Mouse (Mus musculus) CH12.LX (cell line): ENCODE measurements around the gene Smg6. TPM values are rescaled to one million over a fixed set of nuclear protein-coding genes. Genes with fewer than 3 reads are reported as not detected.

Source experiments
- DNase-seq: peaks from one replicate; pipeline ENCODE4 v3.0.0-alpha.2; 2013; ENCODE audit errors: extremely low read depth
- H3K27ac ChIP-seq: 2 replicates; pipeline ENCODE4 v1.5.1; 2012; ENCODE audit warnings: low read depth, mild to moderate bottlenecking, control low read depth, moderate library complexity; ENCODE audit not compliant: insufficient read depth
- H3K27me3 ChIP-seq: replicated peaks from 2 replicates; pipeline ENCODE3; 2012; ENCODE audit warnings: inconsistent platforms
- H3K36me3 ChIP-seq, 2 experiments: replicated peaks in 1 of 2; 2 replicates each; pipeline versions ENCODE3 to v1.6.1; 2012; ENCODE audit warnings: inconsistent platforms in 1 of 2, low read length in 1 of 2, mild to moderate bottlenecking in 1 of 2, mixed read lengths in 1 of 2, moderate library complexity in 1 of 2; ENCODE audit not compliant: control insufficient read depth in 1 of 2, insufficient read depth in 1 of 2
- H3K4me1 ChIP-seq, 2 experiments: 2 replicates each; pipeline ENCODE4 v1.6.1; 2012; ENCODE audit warnings: inconsistent platforms in 1 of 2, moderate library complexity in 1 of 2; ENCODE audit not compliant: insufficient read depth in 2 of 2, control insufficient read depth in 1 of 2
- H3K4me2 ChIP-seq: 2 replicates; pipeline ENCODE4 v1.6.1; 2012; ENCODE audit warnings: low read depth, mild to moderate bottlenecking, control low read depth; ENCODE audit not compliant: poor library complexity, insufficient read depth, severe bottlenecking
- H3K4me3 ChIP-seq, 3 experiments: fragments of 150-350 bp in 1 of 3; sonication (generic) in 1 of 3; replicated peaks in 1 of 3; 2 replicates each; pipeline versions ENCODE3 to v1.5.1; 2011 to 2012; ENCODE audit warnings: low read depth in 2 of 3, low read length in 2 of 3, mild to moderate bottlenecking in 2 of 3, moderate library complexity in 2 of 3, control low read depth in 1 of 3, improper control_type of control experiment in 1 of 3, inconsistent platforms in 1 of 3, mixed read lengths in 1 of 3; ENCODE audit not compliant: poor library complexity in 1 of 3
- H3K79me2 ChIP-seq: replicated peaks from 2 replicates; pipeline ENCODE4 v1.6.1; 2012; ENCODE audit warnings: mild to moderate bottlenecking, moderate library complexity; ENCODE audit not compliant: control insufficient read depth, poor library complexity, insufficient read depth, severe bottlenecking; ENCODE audit errors: extremely low read depth
- H3K9ac ChIP-seq: 2 replicates; pipeline ENCODE4 v1.6.1; 2012; ENCODE audit warnings: low read depth, mild to moderate bottlenecking, control low read depth, moderate library complexity; ENCODE audit not compliant: insufficient read depth
- H3K9me3 ChIP-seq: replicated peaks from 2 replicates; pipeline ENCODE3; 2012; ENCODE audit warnings: low read length, inconsistent platforms, mixed read lengths
- CHD1 ChIP-seq: IDR thresholded peaks from 2 replicates; pipeline ENCODE4 v1.6.1; 2012; ENCODE audit warnings: low read depth, low read length, improper control_type of control experiment, inconsistent platforms
- E2F4 ChIP-seq: IDR thresholded peaks from 2 replicates; pipeline ENCODE4 v1.6.1; 2011; ENCODE audit warnings: low read depth, low read length, improper control_type of control experiment; ENCODE audit not compliant: insufficient replicate concordance
- ELF1 ChIP-seq: IDR thresholded peaks from 2 replicates; pipeline ENCODE4 v1.6.1; 2014; ENCODE audit warnings: low read depth, mild to moderate bottlenecking, inconsistent platforms, low read length, improper control_type of control experiment
- EP300 ChIP-seq: IDR thresholded peaks from 2 replicates; pipeline ENCODE4 v1.6.1; 2011; ENCODE audit warnings: low read length, improper control_type of control experiment
- ETS1 ChIP-seq: conservative IDR thresholded peaks from 2 replicates; pipeline ENCODE4 v1.6.1; 2012; ENCODE audit warnings: low read depth, mild to moderate bottlenecking, inconsistent platforms, low read length, improper control_type of control experiment, moderate library complexity
- HCFC1 ChIP-seq: IDR thresholded peaks from 2 replicates; pipeline ENCODE4 v1.6.1; 2012; ENCODE audit warnings: low read depth, mild to moderate bottlenecking, inconsistent platforms, low read length, improper control_type of control experiment
- IRF4 ChIP-seq: IDR thresholded peaks from 2 replicates; pipeline ENCODE4 v1.6.1; 2014; ENCODE audit warnings: low read depth, mild to moderate bottlenecking, inconsistent platforms, low read length, improper control_type of control experiment
- JUN ChIP-seq: IDR thresholded peaks from 2 replicates; pipeline ENCODE4 v1.6.1; 2011; ENCODE audit warnings: low read depth, mild to moderate bottlenecking, low read length, improper control_type of control experiment, moderate library complexity; ENCODE audit not compliant: insufficient read depth
- JUND ChIP-seq: conservative IDR thresholded peaks from 2 replicates; pipeline ENCODE4 v1.6.1; 2011; ENCODE audit warnings: low read depth, low read length, improper control_type of control experiment
- KAT2A ChIP-seq: IDR thresholded peaks from 2 replicates; pipeline ENCODE4 v1.6.1; 2012; ENCODE audit warnings: low read length, improper control_type of control experiment, inconsistent platforms; ENCODE audit not compliant: insufficient replicate concordance
- MAFK ChIP-seq: IDR thresholded peaks from 2 replicates; pipeline ENCODE4 v1.6.1; 2011; ENCODE audit warnings: low read length, improper control_type of control experiment; ENCODE audit not compliant: insufficient replicate concordance
- MAZ ChIP-seq: IDR thresholded peaks from 2 replicates; pipeline ENCODE4 v1.6.1; 2012; ENCODE audit warnings: low read depth, mild to moderate bottlenecking, inconsistent platforms, low read length, improper control_type of control experiment, moderate library complexity
- MEF2A ChIP-seq: IDR thresholded peaks from 2 replicates; pipeline ENCODE4 v1.6.1; 2014; ENCODE audit warnings: low read depth, mild to moderate bottlenecking, inconsistent platforms, low read length, improper control_type of control experiment, borderline replicate concordance
- MXI1 ChIP-seq: IDR thresholded peaks from 2 replicates; pipeline ENCODE4 v1.6.1; 2011; ENCODE audit warnings: mild to moderate bottlenecking, low read depth, low read length, improper control_type of control experiment
- MYC ChIP-seq: IDR thresholded peaks from 2 replicates; pipeline ENCODE4 v1.6.1; 2011; ENCODE audit warnings: low read depth, mild to moderate bottlenecking, improper control_type of control experiment, low read length
- NELFE ChIP-seq: IDR thresholded peaks from 2 replicates; pipeline ENCODE4 v1.6.1; 2011; ENCODE audit warnings: low read depth, low read length, improper control_type of control experiment
- NRF1 ChIP-seq: IDR thresholded peaks from 2 replicates; pipeline ENCODE4 v1.6.1; 2014; ENCODE audit warnings: low read depth, mild to moderate bottlenecking, inconsistent platforms, low read length, improper control_type of control experiment, moderate library complexity
- POLR2A ChIP-seq: IDR thresholded peaks from 2 replicates; pipeline ENCODE4 v1.6.1; 2011; ENCODE audit warnings: low read depth, mild to moderate bottlenecking, improper control_type of control experiment, low read length
- POLR2AphosphoS2 ChIP-seq: IDR thresholded peaks from 2 replicates; pipeline ENCODE4 v1.6.1; 2011; ENCODE audit warnings: low read depth, low read length, improper control_type of control experiment
- RAD21 ChIP-seq: IDR thresholded peaks from 2 replicates; pipeline ENCODE4 v1.6.1; 2011; ENCODE audit warnings: low read depth, mild to moderate bottlenecking, low read length, improper control_type of control experiment, moderate library complexity
- RCOR1 ChIP-seq: conservative IDR thresholded peaks from 2 replicates; pipeline ENCODE4 v1.6.1; 2012; ENCODE audit warnings: low read depth, mild to moderate bottlenecking, inconsistent platforms, low read length, improper control_type of control experiment
- TBP ChIP-seq: conservative IDR thresholded peaks from 2 replicates; pipeline ENCODE4 v1.6.1; 2011; ENCODE audit warnings: low read depth, low read length, improper control_type of control experiment
- TCF12 ChIP-seq: IDR thresholded peaks from 2 replicates; pipeline ENCODE4 v1.6.1; 2014; ENCODE audit warnings: low read depth, mild to moderate bottlenecking, inconsistent platforms, low read length, improper control_type of control experiment
- UBTF ChIP-seq: IDR thresholded peaks from 2 replicates; pipeline ENCODE4 v1.6.1; 2012; ENCODE audit warnings: low read depth, mild to moderate bottlenecking, inconsistent platforms, low read length, improper control_type of control experiment, moderate library complexity
- USF1 ChIP-seq: IDR thresholded peaks from 2 replicates; pipeline ENCODE4 v1.6.1; 2014; ENCODE audit warnings: low read depth, mild to moderate bottlenecking, inconsistent platforms, low read length, improper control_type of control experiment
- ZC3H11A ChIP-seq: IDR thresholded peaks from 2 replicates; pipeline ENCODE4 v1.6.1; 2012; ENCODE audit warnings: low read depth, mild to moderate bottlenecking, inconsistent platforms, low read length, improper control_type of control experiment
- ZMIZ1 ChIP-seq: IDR thresholded peaks from 2 replicates; pipeline ENCODE4 v1.6.1; 2012; ENCODE audit warnings: low read depth, mild to moderate bottlenecking, inconsistent platforms, low read length, improper control_type of control experiment
- ZNF384 ChIP-seq: IDR thresholded peaks from 2 replicates; pipeline ENCODE4 v1.6.1; 2012; ENCODE audit warnings: low read depth, low read length, improper control_type of control experiment, inconsistent platforms
- dilution Hi-C: fragments of 300-500 bp; cut with MboI; formaldehyde crosslinking; loops from 2 replicates; pipeline ENCODE4 v1.14.3; 2020; ENCODE audit warnings: low sequenced_read_pairs; ENCODE audit not compliant: extremely low pct_unique_long_range_greater_than_20kb, extremely low pct_ligation_motif_present
- in situ Hi-C: fragments of 300-500 bp; cut with MboI; formaldehyde crosslinking; loops from 3 replicates; pipeline ENCODE4 v1.14.3; 2019; ENCODE audit warnings: low sequenced_read_pairs, low pct_ligation_motif_present, low pct_unique_long_range_greater_than_20kb, mixed read lengths
- polyA plus RNA-seq: library from polyadenylated mRNA; unstranded; fragments of >175 nt; gene quantifications from 2 replicates; pipeline ENCODE4 v1.2.1, GENCODE M21; 2012; ENCODE audit warnings: low read depth; ENCODE audit not compliant: insufficient read length
- total RNA-seq, 2 experiments: library from RNA; depleted of rRNA; stranded (reverse); fragments of 300-350 nt in 1 of 2; fragments of >200 nt in 1 of 2; gene quantifications; 2 replicates each; pipeline ENCODE4 v1.2.3; 2012 to 2014

Smg6 gene
- total and polyA plus RNA-seq, 3 experiments, result 9.0 to 18.5 (median 12.1) TPM

GRCm38 (mm10) chr11:74907850-74908249 lies 17.8 kb upstream of the Smg6 start:
- no peak overlapping the region for H3K9ac ChIP-seq
- dilution Hi-C loops (no loop called here), in situ Hi-C loops (no loop called here)
- peak; percentile 54 for DNase-seq
- no peak overlapping the region for H3K27ac ChIP-seq
- no peak overlapping the region for H3K4me3 ChIP-seq
- TF ChIP-seq ZNF384 (no peak), POLR2AphosphoS2 (no peak), TCF12 (0 out of 2 replicates have a peak, but pooled peaks have one; percentile 41), EP300 (peak; percentile 83), MAZ (no peak), NRF1 (no peak), POLR2A (peak; percentile 39; the same call in 1 of the 2 replicates), JUN (peak; percentile 65; the same call in 1 of the 2 replicates), RAD21 (no peak), ETS1 (peak; percentile 51), MXI1 (0 out of 2 replicates have a peak, but pooled peaks have one; percentile 11), ZC3H11A (no peak), MAFK (peak; percentile 78; the same call in 1 of the 2 replicates), IRF4 (peak; percentile 81)
- H3K79me2 ChIP-seq, result peaks cover 18% of the 10 kb centered on the region
- H3K27me3 ChIP-seq, result no peaks in the 10 kb centered on the region
- peaks cover 7 to 52% of the 10 kb centered on the region in 2 experiments; a peak in 3 of 4 replicates for H3K4me1 ChIP-seq
- H3K9me3 ChIP-seq, result no peaks in the 10 kb centered on the region
- no peak overlapping the region for H3K4me2 ChIP-seq
- peaks cover 74 to 86% of the 10 kb centered on the region in 2 experiments for H3K36me3 ChIP-seq

DNA sequence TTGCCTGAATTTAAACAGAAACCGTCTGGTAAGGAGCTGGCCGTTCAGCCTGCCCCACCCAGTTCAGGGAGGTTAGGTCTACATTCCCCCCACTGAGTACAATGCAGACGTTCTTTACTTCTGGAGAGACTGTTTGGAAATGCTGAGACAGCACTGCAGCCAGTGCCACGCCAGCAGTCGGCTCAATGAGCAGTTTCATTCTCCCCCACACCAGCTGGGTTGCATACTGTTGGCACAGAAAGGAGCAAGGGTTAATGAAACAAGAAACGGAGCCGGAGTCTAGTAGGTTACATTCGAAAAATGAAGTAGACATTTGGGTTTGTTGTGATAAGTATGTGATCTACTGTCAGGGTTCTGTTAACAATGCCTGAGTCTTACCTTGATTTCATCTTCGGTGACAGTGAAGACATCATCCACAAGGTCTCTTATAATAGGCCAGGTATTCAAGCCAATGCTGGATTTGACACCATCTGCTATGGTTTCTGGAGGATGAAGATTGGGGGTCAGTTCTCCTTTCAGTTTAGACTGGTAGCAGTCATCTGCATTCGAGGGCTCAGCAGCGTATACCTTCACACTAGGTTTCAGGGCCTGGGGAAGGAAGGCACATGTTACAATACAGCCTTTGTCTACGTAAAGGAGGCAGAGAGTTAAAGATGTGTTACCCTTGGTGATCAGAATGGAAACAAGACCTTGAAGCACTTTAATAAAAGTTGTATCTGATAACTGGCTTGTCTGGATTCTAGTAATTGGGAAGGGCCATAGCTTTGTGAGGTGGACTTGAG lies 16.8 kb upstream of the Smg6 start:
- no peak overlapping the region for H3K4me2 ChIP-seq
- H3K4me1 ChIP-seq, result peaks cover 7 to 46% of the 10 kb centered on the region in 2 experiments; a peak in 3 of 4 replicates
- H3K9me3 ChIP-seq, result no peaks in the 10 kb centered on the region
- dilution Hi-C loops, result no loop called here
- no peaks in the 10 kb centered on the region for H3K27me3 ChIP-seq
- no peak overlapping the region for H3K4me3 ChIP-seq
- in situ Hi-C loops, result no loop called here
- H3K36me3 ChIP-seq, result peaks cover 64 to 80% of the 10 kb centered on the region in 2 experiments
- DNase-seq, result no peak
- H3K9ac ChIP-seq, result no peak overlapping the region
- peaks cover 18% of the 10 kb centered on the region for H3K79me2 ChIP-seq
- 0 out of 2 replicates have a peak overlapping the region, but pooled peaks have one; percentile 7 for H3K27ac ChIP-seq
- TF ChIP-seq JUN (no peak), HCFC1 (no peak), KAT2A (no peak), UBTF (no peak), RCOR1 (no peak), USF1 (no peak), ZC3H11A (no peak), NELFE (no peak), ZMIZ1 (0 out of 2 replicates have a peak, but pooled peaks have one; percentile 84), EP300 (no peak), ZNF384 (no peak), MYC (no peak), TBP (no peak), POLR2A (no peak; the same call in 1 of the 2 replicates), TCF12 (no peak), POLR2AphosphoS2 (peak; percentile 67; the same call in 1 of the 2 replicates), MXI1 (no peak), CHD1 (no peak), E2F4 (no peak), ELF1 (no peak), JUND (no peak), ETS1 (no peak), MEF2A (no peak), MAFK (peak; percentile 76; the same call in 1 of the 2 replicates), MAZ (no peak)
